Mouse (Mus musculus): ENCODE measurements around the gene Gls.

Gene Gls

GRCm38 (mm10) chr1:52242270-52242669 is 9.2 kb upstream of the Gls start:
- DNase-seq, result no peak

- no peak for DNase-seq
Measured at GRCm38 (mm10) chr1:52232766-52233140, 279 bp downstream of the Gls start.

- DNase-seq, result peak; percentile 71
Measured at GRCm38 (mm10) chr1:52231939-52232765, 880 bp downstream of the Gls start.

GRCm38 (mm10) chr1:52230404-52230803 is 2.6 kb downstream of the Gls start:
- DNase-seq, result no peak

GRCm38 (mm10) chr1:52228178-52228577 is 4.9 kb downstream of the Gls start:
- no peak for DNase-seq

- no peak for DNase-seq
Measured at GRCm38 (mm10) chr1:52226416-52226815, 6.6 kb downstream of the Gls start.

- no peak for DNase-seq
Measured at GRCm38 (mm10) chr1:52216766-52217165, 16.3 kb downstream of the Gls start.

- no peak for DNase-seq
Measured at GRCm38 (mm10) chr1:52182992-52183391, 50.0 kb downstream of the Gls start.

- DNase-seq, result no peak
Measured at GRCm38 (mm10) chr1:52181994-52182393, 51.0 kb downstream of the Gls start.

- DNase-seq, result no peak
Measured at GRCm38 (mm10) chr1:52179939-52180568, 53.0 kb downstream of the Gls start.

- no peak for DNase-seq
Measured at GRCm38 (mm10) chr1:52176999-52177398, 56.0 kb downstream of the Gls start.

GRCm38 (mm10) chr1:52175983-52176382 is 57.0 kb downstream of the Gls start:
- DNase-seq, result no peak

- no peak for DNase-seq
Measured at GRCm38 (mm10) chr1:52175321-52175720, 57.7 kb downstream of the Gls start.

- no peak for DNase-seq
Measured at GRCm38 (mm10) chr1:52171271-52171670, 61.8 kb downstream of the Gls start.

GRCm38 (mm10) chr1:52170747-52171146 is 62.3 kb downstream of the Gls start:
- no peak for DNase-seq

- DNase-seq, result no peak
Measured at GRCm38 (mm10) chr1:52170057-52170456, 63.0 kb downstream of the Gls start.

- no peak for DNase-seq
Measured at GRCm38 (mm10) chr1:52166652-52167220, 66.3 kb downstream of the Gls start.

GRCm38 (mm10) chr1:52163707-52164457 is 69.2 kb downstream of the Gls start:
- DNase-seq, result no peak

- DNase-seq, result no peak
Measured at GRCm38 (mm10) chr1:52161151-52161550, 71.9 kb downstream of the Gls start.

- DNase-seq, result peak; percentile 63
Measured at GRCm38 (mm10) chr1:52158490-52159381, 74.3 kb downstream of the Gls start.

GRCm38 (mm10) chr1:52158040-52158439 is 75.0 kb downstream of the Gls start:
- no peak for DNase-seq

GRCm38 (mm10) chr1:52156351-52156750 is 76.7 kb downstream of the Gls start:
- peak; percentile 55 for DNase-seq

Data from right cerebral cortex, adult 18-20 months (tissue).